Mouse (Mus musculus) forebrain, embryonic 13.5 days (tissue): ENCODE measurements around the gene Cd300e. TPM values are rescaled to one million over a fixed set of nuclear protein-coding genes. Genes with fewer than 3 reads are reported as not detected.
"Not testable (repeated sequence)": the region's sequence is repeated elsewhere in the genome, so short reads cannot be mapped to it uniquely, and the experiment has no call there.

Experiments used
- ATAC-seq: fragments of 200-750 bp; cut with Nextera tagmentation; 2 replicates; pipeline ENCODE4 v1.8.0; 2017
- H3K27ac ChIP-seq: fragments of 300-500 bp; sonication (generic); 2 replicates; pipeline ENCODE4 v1.5.1; 2015; ENCODE audit warnings: inconsistent platforms, mild to moderate bottlenecking, moderate library complexity
- H3K27me3 ChIP-seq: fragments of 300-500 bp; sonication (generic); 2 replicates; pipeline ENCODE4 v1.6.1; 2015; ENCODE audit warnings: mild to moderate bottlenecking, inconsistent platforms
- H3K36me3 ChIP-seq: fragments of 300-500 bp; sonication (generic); 2 replicates; pipeline ENCODE4 v1.6.1; 2015; ENCODE audit warnings: mild to moderate bottlenecking, inconsistent platforms; ENCODE audit not compliant: poor library complexity, severe bottlenecking
- H3K4me1 ChIP-seq: fragments of 300-500 bp; sonication (generic); 2 replicates; pipeline ENCODE4 v1.6.1; 2015; ENCODE audit warnings: inconsistent platforms
- H3K4me2 ChIP-seq: fragments of 300-500 bp; sonication (generic); 2 replicates; pipeline ENCODE4 v1.6.1; 2015; ENCODE audit warnings: inconsistent platforms, mild to moderate bottlenecking, moderate library complexity
- H3K4me3 ChIP-seq: fragments of 300-500 bp; sonication (generic); 2 replicates; pipeline ENCODE4 v1.5.1; 2015; ENCODE audit warnings: mild to moderate bottlenecking, inconsistent platforms
- H3K9ac ChIP-seq: fragments of 300-500 bp; sonication (generic); 2 replicates; pipeline ENCODE4 v1.6.1; 2015; ENCODE audit warnings: mild to moderate bottlenecking, inconsistent platforms
- H3K9me3 ChIP-seq: fragments of 300-500 bp; sonication (generic); replicated peaks from 2 replicates; pipeline ENCODE4 v1.6.1; 2016; ENCODE audit warnings: inconsistent platforms
- WGBS: fragments of 180-500 bp; shearing (Covaris S2); methylation state at CpG from one replicate; pipeline ENCODE4 v1.1.7; 2015; 5-methylcytosine and 5-hydroxymethylcytosine counted together
- polyA plus RNA-seq: library from polyadenylated mRNA; unstranded; fragments of >200 nt; fragmentation: Nextera tagmentation; extraction: Ambion mirVana; gene quantifications from 2 replicates; pipeline ENCODE4 v1.2.1, GENCODE M21; 2015

Cd300e gene
- polyA plus RNA-seq, 1 experiment from 2014 or later, result not detected

- no peak overlapping the region for H3K4me3 ChIP-seq
- ATAC-seq, result no peak
- H3K9me3 ChIP-seq, result no peaks in the 10 kb centered on the region
- no peaks in the 10 kb centered on the region for H3K36me3 ChIP-seq
- WGBS, result 100% methylated on average over 1 of the region's 1 CpGs
- H3K4me2 ChIP-seq, result no peak overlapping the region
- no peak overlapping the region for H3K9ac ChIP-seq
- H3K27ac ChIP-seq, result no peak overlapping the region
- H3K27me3 ChIP-seq, result no peaks in the 10 kb centered on the region; the same call in 1 of the 2 replicates
- no peaks in the 10 kb centered on the region for H3K4me1 ChIP-seq
Measured at GRCm38 (mm10) chr11:115052991-115053390, 9.0 kb downstream of the Cd300e start.

DNA sequence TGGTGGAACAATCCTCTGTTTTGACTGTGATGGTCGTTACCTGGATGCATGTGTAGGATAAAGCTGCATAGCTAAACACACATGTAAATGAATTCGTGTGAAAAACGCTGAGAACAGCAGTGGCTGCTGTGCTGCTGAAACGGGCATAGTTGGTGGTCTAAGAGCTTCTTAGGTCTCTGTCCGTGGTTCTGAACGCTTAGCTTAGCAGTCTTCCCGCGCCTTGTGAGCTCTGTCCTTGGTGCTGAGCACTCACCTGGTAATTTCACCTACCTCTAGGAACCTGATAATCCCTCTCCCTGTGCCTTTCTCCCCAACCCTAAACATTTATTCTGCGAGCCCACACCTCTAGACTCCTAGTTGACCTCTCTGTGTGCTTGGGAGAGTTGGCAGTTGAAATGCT lies 9.8 kb downstream of the Cd300e start:
- no peak overlapping the region for H3K9ac ChIP-seq
- no peak overlapping the region for H3K27ac ChIP-seq
- H3K9me3 ChIP-seq, result no peaks in the 10 kb centered on the region
- H3K4me3 ChIP-seq, result no peak overlapping the region
- no peaks in the 10 kb centered on the region; the same call in 1 of the 2 replicates for H3K27me3 ChIP-seq
- no peaks in the 10 kb centered on the region for H3K4me1 ChIP-seq
- H3K4me2 ChIP-seq, result no peak overlapping the region
- ATAC-seq, result no peak
- WGBS, result 5% methylated on average over 9 of the region's 9 CpGs
- H3K36me3 ChIP-seq, result no peaks in the 10 kb centered on the region

GRCm38 (mm10) chr11:115049282-115049895 lies 12.6 kb downstream of the Cd300e start:
- no peak for ATAC-seq
- Histone ChIP-seq H3K4me1 (no peaks in the 10 kb centered on the region), H3K9me3 (no peaks in the 10 kb centered on the region)

DNA sequence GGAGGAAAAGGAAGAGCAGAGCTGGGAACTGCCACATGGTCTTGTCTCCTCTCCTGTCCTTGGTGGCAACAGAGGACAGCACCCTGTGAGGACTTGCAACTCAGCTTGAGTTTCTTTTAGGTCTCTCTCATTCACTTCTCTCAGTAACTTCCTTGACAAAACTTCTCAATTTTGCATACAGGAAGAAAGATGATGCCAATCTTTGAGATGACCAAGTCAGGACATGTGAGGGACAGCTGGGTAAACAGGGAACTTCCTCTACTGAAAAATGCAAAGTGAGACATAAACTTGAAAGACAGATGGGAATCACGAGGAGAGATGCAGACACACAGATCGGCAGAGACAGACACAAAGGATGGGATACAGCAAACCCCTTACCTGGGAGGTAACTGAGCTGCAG lies 13.7 kb downstream of the Cd300e start, which contains the start of gene Cd300ld3:
Gene Cd300ld3 (minus strand): TSS at position 151 of the 400 bp plus-strand sequence.
- Histone ChIP-seq H3K36me3 (no peaks in the 10 kb centered on the region), H3K9me3 (no peaks in the 10 kb centered on the region), H3K4me2 (no peak within 1 kb of the TSS), H3K27ac (no peak within 1 kb of the TSS), H3K9ac (no peak within 1 kb of the TSS), H3K4me1 (no peaks in the 10 kb centered on the region), H3K4me3 (no peak within 1 kb of the TSS), H3K27me3 (no peaks in the 10 kb centered on the region; the same call in 1 of the 2 replicates)
- 86% methylated on average over 2 of the region's 2 CpGs for WGBS
- no peak for ATAC-seq

More at GRCm38 (mm10) chr11:115049282-115049895, 12.6 kb downstream of the Cd300e start:
- Histone ChIP-seq H3K27ac (no peak overlapping the region), H3K4me2 (no peak overlapping the region), H3K9ac (no peak overlapping the region), H3K36me3 (no peaks in the 10 kb centered on the region), H3K4me3 (no peak overlapping the region), H3K27me3 (no peaks in the 10 kb centered on the region; the same call in 1 of the 2 replicates)
- WGBS, result 47% methylated on average over 3 of the region's 3 CpGs

DNA sequence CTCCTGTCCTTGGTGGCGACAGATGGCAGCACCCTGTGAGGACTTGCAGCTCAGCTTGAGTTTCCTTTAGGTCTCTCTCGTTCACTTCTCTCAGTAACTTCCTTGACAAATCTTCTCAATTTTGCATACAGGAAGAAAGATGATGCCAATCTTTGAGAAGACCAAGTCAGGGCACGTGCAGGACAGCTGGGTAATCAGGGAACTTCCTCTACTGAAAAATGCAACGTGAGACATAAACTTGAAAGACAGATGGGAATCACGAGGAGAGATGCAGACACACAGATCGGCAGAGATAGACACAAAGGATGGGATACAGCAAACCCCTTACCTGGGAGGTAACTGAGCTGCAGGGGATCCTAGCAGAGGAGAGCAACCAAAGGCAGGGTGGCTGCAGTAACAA lies 24.3 kb downstream of the Cd300e start, which contains the start of gene Cd300ld5:
Gene Cd300ld5 (minus strand): TSS at position 101 of the 400 bp plus-strand sequence.
- ATAC-seq, H3K4me2 ChIP-seq, H3K9me3 ChIP-seq, H3K4me3 ChIP-seq, H3K9ac ChIP-seq, H3K27ac ChIP-seq, H3K27me3 ChIP-seq, H3K36me3 ChIP-seq, H3K4me1 ChIP-seq: not testable (repeated sequence)
- WGBS, result no CpG with 5 or more reads among the region's 6 CpGs

DNA sequence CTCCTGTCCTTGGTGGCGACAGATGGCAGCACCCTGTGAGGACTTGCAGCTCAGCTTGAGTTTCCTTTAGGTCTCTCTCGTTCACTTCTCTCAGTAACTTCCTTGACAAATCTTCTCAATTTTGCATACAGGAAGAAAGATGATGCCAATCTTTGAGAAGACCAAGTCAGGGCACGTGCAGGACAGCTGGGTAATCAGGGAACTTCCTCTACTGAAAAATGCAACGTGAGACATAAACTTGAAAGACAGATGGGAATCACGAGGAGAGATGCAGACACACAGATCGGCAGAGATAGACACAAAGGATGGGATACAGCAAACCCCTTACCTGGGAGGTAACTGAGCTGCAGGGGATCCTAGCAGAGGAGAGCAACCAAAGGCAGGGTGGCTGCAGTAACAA lies 35.1 kb downstream of the Cd300e start, which contains the start of gene Cd300ld4:
Gene Cd300ld4 (minus strand): TSS at position 101 of the 400 bp plus-strand sequence.
- not testable (repeated sequence) for H3K4me1 ChIP-seq, H3K27me3 ChIP-seq, H3K9ac ChIP-seq, ATAC-seq, H3K4me2 ChIP-seq, H3K4me3 ChIP-seq, H3K27ac ChIP-seq, H3K9me3 ChIP-seq, H3K36me3 ChIP-seq
- WGBS, result no CpG with 5 or more reads among the region's 6 CpGs

- H3K4me3 ChIP-seq, H3K36me3 ChIP-seq, H3K9me3 ChIP-seq, H3K9ac ChIP-seq, H3K27me3 ChIP-seq, ATAC-seq, H3K4me1 ChIP-seq, H3K4me2 ChIP-seq, H3K27ac ChIP-seq: not testable (repeated sequence)
- WGBS, result no CpG with 5 or more reads among the region's 7 CpGs
Measured at GRCm38 (mm10) chr11:115016093-115016492, 45.9 kb downstream of the Cd300e start, which contains the start of gene Cd300ld2. Cd300ld2 (minus strand) TSS chr11:115016193.

DNA sequence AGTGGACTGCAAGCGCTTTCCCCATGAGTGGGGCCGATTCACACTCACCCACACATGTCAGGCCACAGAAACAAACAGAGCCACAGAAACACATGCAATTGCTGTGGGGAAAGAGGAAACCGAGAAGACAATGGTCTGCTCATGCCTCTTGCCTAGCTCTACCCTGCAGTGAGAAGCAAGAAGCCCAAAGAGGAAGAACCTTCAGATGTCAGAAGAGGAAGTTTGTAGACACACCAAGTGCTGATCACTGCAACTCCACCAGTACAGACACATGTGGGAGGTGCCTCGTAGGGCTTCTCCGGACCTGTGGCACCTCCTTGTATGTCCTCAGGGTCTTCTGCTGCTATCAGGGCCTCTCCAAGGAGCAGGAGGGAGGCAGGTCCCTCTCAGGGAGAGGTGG lies 57.9 kb downstream of the Cd300e start:
- 82% methylated on average over 5 of the region's 5 CpGs for WGBS
- H3K9me3 ChIP-seq, result no peaks in the 10 kb centered on the region
- H3K27ac ChIP-seq, result no peak overlapping the region
- H3K4me2 ChIP-seq, result no peak overlapping the region
- H3K4me3 ChIP-seq, result no peak overlapping the region
- no peaks in the 10 kb centered on the region for H3K36me3 ChIP-seq
- H3K27me3 ChIP-seq, result no peaks in the 10 kb centered on the region
- no peaks in the 10 kb centered on the region for H3K4me1 ChIP-seq
- ATAC-seq, result no peak
- H3K9ac ChIP-seq, result no peak overlapping the region

Other genes starting within 250 kb of the Cd300e start
- 4.6 and 5.0 TPM in 2 replicates for gene Gprc5c, start 211.0 kb downstream of the Cd300e start, polyA plus RNA-seq
- gene Cd300a, start 172.1 kb downstream of the Cd300e start, polyA plus RNA-seq, result 0.49 TPM in 2 replicates
- gene Cd300lb, start 127.8 kb downstream of the Cd300e start, polyA plus RNA-seq, result 0.08 TPM in 1 of 2 replicates, not detected in the other
- gene Cd300c, start 93.0 kb downstream of the Cd300e start, polyA plus RNA-seq, result not detected in 2 replicates
- gene Cd300ld, start 72.3 kb downstream of the Cd300e start, polyA plus RNA-seq, result not detected in 2 replicates
- 0.49 and 0.73 TPM in 2 replicates for gene Cd300c2, start 60.3 kb downstream of the Cd300e start, polyA plus RNA-seq
- not detected in 2 replicates for gene Cd300ld2, start 46.0 kb downstream of the Cd300e start, polyA plus RNA-seq
- gene Cd300ld4, start 35.2 kb downstream of the Cd300e start, polyA plus RNA-seq, result not detected in 2 replicates
- not detected in 2 replicates for gene Cd300ld5, start 24.4 kb downstream of the Cd300e start, polyA plus RNA-seq
- gene Cd300ld3, start 13.8 kb downstream of the Cd300e start, polyA plus RNA-seq, result not detected in 2 replicates
- gene Rab37, start 29.3 kb upstream of the Cd300e start, polyA plus RNA-seq, result 0.60 and 0.76 TPM in 2 replicates
- gene Cd300lf, start 71.8 kb upstream of the Cd300e start, polyA plus RNA-seq, result 0.11 TPM in 1 of 2 replicates, not detected in the other
- gene Slc9a3r1, start 101.2 kb upstream of the Cd300e start, polyA plus RNA-seq, result 28.8 TPM in 2 replicates
- gene Tmem104, start 125.3 kb upstream of the Cd300e start, polyA plus RNA-seq, result 7.8 and 9.2 TPM in 2 replicates
- gene Nat9, start 125.7 kb upstream of the Cd300e start, polyA plus RNA-seq, result 18.2 and 20.3 TPM in 2 replicates
- gene Grin2c, start 205.1 kb upstream of the Cd300e start, polyA plus RNA-seq, result 0.04 TPM in 1 of 2 replicates, not detected in the other
- gene Fdxr, start 214.9 kb upstream of the Cd300e start, polyA plus RNA-seq, result 19.7 and 20.5 TPM in 2 replicates
- gene Fads6, start 235.5 kb upstream of the Cd300e start, polyA plus RNA-seq, result 0.23 and 0.39 TPM in 2 replicates
- not detected in 2 replicates for gene Otop2, start 245.0 kb upstream of the Cd300e start, polyA plus RNA-seq